Mouse (Mus musculus): ENCODE measurements around the gene Nod2. TPM values are rescaled to one million over a fixed set of nuclear protein-coding genes. Genes with fewer than 3 reads are reported as not detected.

Nod2 gene
- polyA plus RNA-seq, 1 experiment from 2014 or later: 0.21 TPM

DNA sequence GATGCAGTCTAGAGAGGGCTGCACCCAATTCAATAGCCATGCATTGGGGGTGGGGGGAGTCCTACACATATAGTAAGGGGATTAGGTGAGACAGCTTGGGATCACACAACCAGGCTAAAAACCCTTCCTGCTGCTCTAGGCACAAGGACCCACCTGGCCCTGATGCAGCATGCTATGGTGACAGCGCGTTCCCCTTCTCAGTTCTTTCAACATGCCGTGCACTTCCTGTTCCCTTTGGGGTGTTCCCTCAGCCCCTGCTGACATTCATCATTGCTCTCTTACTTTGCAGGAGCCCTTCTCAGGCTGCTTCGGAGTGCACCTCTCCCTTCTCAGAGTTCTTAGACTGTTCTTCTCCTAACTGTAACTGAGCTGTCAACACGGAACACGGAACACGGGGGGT is 47.2 kb downstream of the Nod2 start:
- WGBS: 50% methylated on average over 7 of the region's 7 CpGs
- ATAC-seq (ENCODE audit: low read depth): no peak
- Histone ChIP-seq H3K36me3 (ENCODE audit: control insufficient read depth, insufficient read depth, low read length) (no peaks in the 10 kb centered on the region), H3K9ac (ENCODE audit: low read length) (no peak overlapping the region), H3K27me3 (ENCODE audit: control insufficient read depth, insufficient read depth, low read depth, low read length) (no peaks in the 10 kb centered on the region), H3K4me3 (ENCODE audit: low read length) (no peak overlapping the region), H3K27ac (ENCODE audit: low read length) (no peak overlapping the region), H3K4me2 (ENCODE audit: low read depth, low read length) (no peak overlapping the region), H3K4me1 (replicated peaks; ENCODE audit: control insufficient read depth, insufficient read depth, low read length) (peaks cover 13% of the 10 kb centered on the region), H3K9me3 (ENCODE audit: control insufficient read depth, low read length) (no peaks in the 10 kb centered on the region)

DNA sequence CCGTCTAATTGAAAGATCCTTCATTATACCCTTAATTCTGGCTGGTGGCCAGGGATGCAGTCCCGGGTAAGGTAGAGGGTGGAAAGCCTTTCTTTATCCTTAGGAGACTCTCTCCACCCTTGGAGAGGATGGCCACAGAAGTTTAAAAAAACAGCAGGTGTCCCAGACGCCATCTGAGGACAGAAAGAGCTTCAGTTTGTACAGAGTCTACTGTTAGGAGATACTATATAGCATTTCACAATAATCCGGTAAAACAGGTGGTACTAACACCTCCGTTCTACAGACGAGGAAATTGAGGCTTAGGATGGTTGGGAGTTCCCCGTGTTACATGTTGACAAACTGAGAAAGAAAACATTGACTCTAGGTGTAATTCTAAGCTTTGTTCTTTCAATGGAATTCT is 49.1 kb downstream of the Nod2 start:
- Histone ChIP-seq H3K4me1 (replicated peaks; ENCODE audit: control insufficient read depth, insufficient read depth, low read length) (peaks cover 13% of the 10 kb centered on the region), H3K27me3 (ENCODE audit: control insufficient read depth, insufficient read depth, low read depth, low read length) (no peaks in the 10 kb centered on the region), H3K4me3 (ENCODE audit: low read length) (peak overlapping the region; percentile 49), H3K36me3 (ENCODE audit: control insufficient read depth, insufficient read depth, low read length) (no peaks in the 10 kb centered on the region), H3K4me2 (ENCODE audit: low read depth, low read length) (peak overlapping the region; percentile 72), H3K27ac (ENCODE audit: low read length) (no peak overlapping the region), H3K9me3 (ENCODE audit: control insufficient read depth, low read length) (no peaks in the 10 kb centered on the region), H3K9ac (ENCODE audit: low read length) (peak overlapping the region; percentile 47; the same call in 1 of the 2 replicates)
- WGBS: 14% methylated on average over 7 of the region's 7 CpGs
- peak; percentile 10; the same call in 1 of the 2 replicates for ATAC-seq (ENCODE audit: low read depth)

DNA sequence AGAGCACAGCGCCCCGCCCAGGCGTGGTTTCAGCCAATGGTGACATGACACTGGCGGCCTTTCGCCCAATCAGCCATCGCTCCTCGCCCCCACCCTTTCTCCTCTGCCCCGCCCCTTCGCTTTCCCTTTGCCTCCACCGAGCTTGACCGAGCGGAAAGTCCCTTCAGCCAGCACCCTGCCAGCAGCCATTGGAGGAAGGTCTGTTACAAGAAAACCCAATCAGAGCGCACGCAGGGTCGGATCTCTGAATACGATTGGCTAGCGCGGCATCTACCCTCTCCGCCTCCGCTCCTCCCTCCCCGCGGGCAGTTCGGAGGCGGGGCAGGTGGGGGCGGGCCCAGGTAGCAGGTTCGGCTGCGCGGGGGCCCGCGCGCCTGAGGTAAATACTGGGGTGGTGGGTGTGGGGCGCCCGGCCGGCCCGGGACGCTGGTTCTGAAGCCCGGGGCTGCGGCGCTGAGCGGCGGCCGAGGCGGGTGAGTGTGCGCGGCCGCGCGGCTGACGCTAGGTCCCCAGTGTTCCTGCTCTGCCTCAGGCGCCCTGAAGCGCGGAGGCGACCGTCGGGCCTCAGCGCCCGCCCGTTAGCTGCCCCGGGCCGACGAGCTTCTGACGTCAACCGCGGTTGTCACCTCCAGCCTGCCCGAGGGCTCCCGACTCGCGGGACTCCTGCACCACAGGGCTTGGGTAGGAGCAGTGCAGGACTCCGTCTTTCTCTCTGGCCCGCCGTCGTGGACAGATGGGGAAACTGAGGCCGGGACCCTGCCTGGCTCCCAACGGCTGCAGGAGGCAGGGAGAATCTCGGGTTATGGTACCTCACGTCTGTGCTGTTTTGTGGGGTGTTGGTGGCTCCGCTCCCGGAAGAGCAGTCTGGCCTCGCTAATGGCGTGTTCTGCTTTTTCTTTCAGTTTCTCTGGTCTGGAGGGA is 49.9 kb downstream of the Nod2 start, which contains the start of gene Cyld:
Gene Cyld (plus strand): TSS at position 308 of the 921 bp plus-strand sequence.
- WGBS: under 1% methylated on average over 80 of the region's 80 CpGs

DNA sequence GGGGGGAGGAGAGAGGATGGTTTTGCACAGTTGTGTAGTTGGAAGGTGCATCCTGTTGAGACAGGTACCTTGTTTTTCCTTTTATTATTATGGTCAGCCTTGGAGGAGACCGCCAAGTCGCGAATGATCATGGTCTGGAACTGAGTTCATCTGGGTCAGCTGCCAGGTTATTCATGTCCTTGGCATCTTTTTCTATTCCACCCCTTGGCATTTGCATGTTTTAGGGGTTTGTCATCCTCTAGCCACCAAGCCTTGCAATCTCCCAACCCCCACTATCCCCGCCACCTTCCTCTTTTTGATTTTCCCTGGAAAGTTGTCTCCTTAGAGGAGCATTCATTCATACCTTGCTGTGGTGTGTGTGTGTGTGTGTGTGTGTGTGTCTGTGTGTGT is 50.5 kb downstream of the Nod2 start:
- Histone ChIP-seq H3K9ac (ENCODE audit: low read length) (peak overlapping the region; percentile 94), H3K9me3 (ENCODE audit: control insufficient read depth, low read length) (no peaks in the 10 kb centered on the region), H3K27ac (ENCODE audit: low read length) (peak overlapping the region; percentile 83), H3K4me1 (replicated peaks; ENCODE audit: control insufficient read depth, insufficient read depth, low read length) (peaks cover 10% of the 10 kb centered on the region), H3K4me3 (ENCODE audit: low read length) (peak overlapping the region; percentile 100), H3K27me3 (ENCODE audit: control insufficient read depth, insufficient read depth, low read depth, low read length) (no peaks in the 10 kb centered on the region), H3K36me3 (ENCODE audit: control insufficient read depth, insufficient read depth, low read length) (no peaks in the 10 kb centered on the region), H3K4me2 (ENCODE audit: low read depth, low read length) (peak overlapping the region; percentile 75)
- WGBS: 16% methylated on average over 4 of the region's 4 CpGs
- no peak for ATAC-seq (ENCODE audit: low read depth)

More for the DNA sequence above, 49.9 kb downstream of the Nod2 start, which contains the start of gene Cyld:
- Histone ChIP-seq H3K27ac (ENCODE audit: low read length) (peak within 1 kb of the TSS; percentile 83), H3K27me3 (ENCODE audit: control insufficient read depth, insufficient read depth, low read depth, low read length) (no peaks in the 10 kb centered on the region), H3K4me2 (ENCODE audit: low read depth, low read length) (peak within 1 kb of the TSS; percentile 75), H3K4me3 (ENCODE audit: low read length) (peak within 1 kb of the TSS; percentile 100), H3K4me1 (replicated peaks; ENCODE audit: control insufficient read depth, insufficient read depth, low read length) (peaks cover 12% of the 10 kb centered on the region), H3K9me3 (ENCODE audit: control insufficient read depth, low read length) (no peaks in the 10 kb centered on the region), H3K36me3 (ENCODE audit: control insufficient read depth, insufficient read depth, low read length) (no peaks in the 10 kb centered on the region), H3K9ac (ENCODE audit: low read length) (peak within 1 kb of the TSS; percentile 94)
- ATAC-seq (ENCODE audit: low read depth): peak; percentile 99

DNA sequence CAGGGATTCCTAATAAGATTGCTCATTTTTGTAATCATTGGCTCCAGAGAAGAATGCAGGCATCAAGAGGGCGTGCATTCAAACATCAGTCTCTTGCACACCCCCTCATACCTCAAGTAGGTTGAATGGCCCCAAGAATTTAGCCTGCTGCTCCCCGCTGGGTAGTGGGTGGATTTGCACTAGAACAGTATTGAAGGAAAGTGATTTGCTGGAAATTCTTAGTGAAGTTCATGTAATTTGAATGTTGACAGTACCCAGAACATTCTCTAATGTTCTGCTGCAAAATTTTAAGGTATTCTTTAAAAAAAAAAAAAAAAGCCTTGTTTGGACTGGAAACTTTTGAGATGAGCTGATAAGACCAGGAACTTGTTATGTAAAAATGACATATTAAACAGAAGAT is 50.9 kb downstream of the Nod2 start:
- Histone ChIP-seq H3K9ac (ENCODE audit: low read length) (peak overlapping the region; percentile 94), H3K9me3 (ENCODE audit: control insufficient read depth, low read length) (no peaks in the 10 kb centered on the region), H3K4me2 (ENCODE audit: low read depth, low read length) (peak overlapping the region; percentile 75), H3K4me1 (replicated peaks; ENCODE audit: control insufficient read depth, insufficient read depth, low read length) (peaks cover 10% of the 10 kb centered on the region), H3K27me3 (ENCODE audit: control insufficient read depth, insufficient read depth, low read depth, low read length) (no peaks in the 10 kb centered on the region), H3K4me3 (ENCODE audit: low read length) (peak overlapping the region; percentile 100), H3K36me3 (ENCODE audit: control insufficient read depth, insufficient read depth, low read length) (no peaks in the 10 kb centered on the region), H3K27ac (ENCODE audit: low read length) (no peak overlapping the region)
- WGBS: 33% methylated on average over 2 of the region's 2 CpGs
- no peak for ATAC-seq (ENCODE audit: low read depth)

DNA sequence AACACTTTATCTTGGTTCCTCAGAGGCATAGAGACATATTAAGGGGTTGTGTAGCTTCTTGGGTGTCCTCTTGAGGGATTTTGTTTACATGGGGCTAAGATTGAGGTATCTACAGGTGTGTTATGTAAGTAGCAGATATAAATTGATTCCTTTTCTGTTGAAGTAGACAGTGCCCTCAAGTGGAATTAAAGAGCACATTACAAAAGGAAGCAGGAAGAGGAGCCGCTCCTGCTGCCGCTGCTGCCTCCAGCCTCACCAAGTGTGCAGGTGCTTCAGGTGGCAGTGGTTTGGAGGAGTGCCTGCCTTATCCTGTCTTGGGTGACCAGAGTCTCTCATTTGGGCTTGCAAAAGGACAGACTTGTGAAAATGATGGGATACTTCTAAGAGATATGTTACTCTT is 54.5 kb downstream of the Nod2 start:
- H3K36me3 ChIP-seq (ENCODE audit: control insufficient read depth, insufficient read depth, low read length): no peaks in the 10 kb centered on the region
- ATAC-seq (ENCODE audit: low read depth): no peak
- H3K4me3 ChIP-seq (ENCODE audit: low read length): no peak overlapping the region
- 22% methylated on average over 2 of the region's 2 CpGs for WGBS
- peaks cover 6% of the 10 kb centered on the region for H3K4me1 ChIP-seq (replicated peaks; ENCODE audit: control insufficient read depth, insufficient read depth, low read length)
- H3K27ac ChIP-seq (ENCODE audit: low read length): no peak overlapping the region
- no peak overlapping the region for H3K4me2 ChIP-seq (ENCODE audit: low read depth, low read length)
- no peaks in the 10 kb centered on the region for H3K9me3 ChIP-seq (ENCODE audit: control insufficient read depth, low read length)
- H3K9ac ChIP-seq (ENCODE audit: low read length): no peak overlapping the region
- H3K27me3 ChIP-seq (ENCODE audit: control insufficient read depth, insufficient read depth, low read depth, low read length): no peaks in the 10 kb centered on the region

DNA sequence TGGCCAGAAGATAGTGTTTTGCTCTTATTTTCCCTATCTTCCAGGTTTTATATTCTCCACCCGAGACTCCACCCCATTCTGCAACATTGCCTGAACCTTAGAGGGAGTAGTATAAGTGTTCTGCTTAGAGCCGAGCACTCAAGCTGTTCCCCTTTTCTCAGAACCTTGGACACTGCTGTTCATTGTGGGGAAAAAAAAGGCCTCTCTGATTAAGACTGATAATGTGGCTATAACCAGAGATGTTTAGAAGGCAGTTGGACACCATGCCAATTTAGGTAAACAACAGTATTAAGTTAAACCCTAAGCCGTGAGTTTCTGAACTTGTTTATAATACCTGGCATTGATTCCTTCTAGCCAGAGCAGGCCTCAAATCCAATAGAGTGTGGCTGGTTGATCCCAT is 55.7 kb downstream of the Nod2 start:
- Histone ChIP-seq H3K27me3 (ENCODE audit: control insufficient read depth, insufficient read depth, low read depth, low read length) (no peaks in the 10 kb centered on the region), H3K27ac (ENCODE audit: low read length) (no peak overlapping the region), H3K9me3 (ENCODE audit: control insufficient read depth, low read length) (no peaks in the 10 kb centered on the region), H3K4me1 (replicated peaks; ENCODE audit: control insufficient read depth, insufficient read depth, low read length) (peaks cover 3% of the 10 kb centered on the region), H3K4me3 (ENCODE audit: low read length) (no peak overlapping the region), H3K9ac (ENCODE audit: low read length) (no peak overlapping the region), H3K36me3 (ENCODE audit: control insufficient read depth, insufficient read depth, low read length) (0 out of 2 replicates have a peak, but pooled peaks cover under 1% of the 10 kb centered on the region), H3K4me2 (ENCODE audit: low read depth, low read length) (no peak overlapping the region)
- 70% methylated on average over 3 of the region's 3 CpGs for WGBS
- no peak for ATAC-seq (ENCODE audit: low read depth)

DNA sequence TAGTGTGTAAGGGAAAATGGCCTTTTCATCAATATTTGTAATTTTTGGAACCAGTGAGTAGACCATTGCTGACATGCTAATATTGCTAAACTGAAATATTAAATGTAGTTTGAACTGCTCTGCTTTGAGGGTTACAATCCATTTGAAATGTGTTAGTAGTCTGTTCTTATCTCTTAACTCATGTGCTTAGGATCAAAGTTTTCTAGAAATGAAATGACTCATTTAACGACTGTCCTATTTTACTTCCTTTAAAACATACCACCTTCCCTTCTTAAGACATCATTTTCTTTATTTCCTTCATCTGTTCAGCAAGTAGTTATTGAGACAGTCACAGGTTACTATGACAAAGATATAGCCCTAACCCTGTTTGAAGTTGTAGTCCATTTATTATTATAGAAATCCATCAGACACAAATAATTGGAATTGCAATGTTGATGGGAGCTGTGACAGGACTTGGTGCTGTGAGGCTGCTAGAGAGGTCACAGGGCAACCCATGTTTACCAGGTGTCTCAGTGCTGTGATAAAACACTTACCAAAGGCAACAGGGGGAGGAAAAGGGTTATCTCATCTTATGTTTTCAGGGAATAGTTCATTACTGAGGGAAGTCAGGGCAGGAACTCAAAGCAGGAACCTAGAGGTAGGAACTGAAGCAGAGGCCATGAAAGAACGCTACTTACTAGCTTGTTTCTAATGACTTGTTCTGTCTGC is 76.3 kb downstream of the Nod2 start:
- peaks cover 6% of the 10 kb centered on the region; the same call in 1 of the 2 replicates for H3K36me3 ChIP-seq (ENCODE audit: control insufficient read depth, insufficient read depth, low read length)
- 96% methylated on average over 2 of the region's 2 CpGs for WGBS

More for the DNA sequence above, 76.3 kb downstream of the Nod2 start:
- Histone ChIP-seq H3K9me3 (ENCODE audit: control insufficient read depth, low read length) (no peaks in the 10 kb centered on the region), H3K4me2 (ENCODE audit: low read depth, low read length) (no peak overlapping the region), H3K9ac (ENCODE audit: low read length) (no peak overlapping the region), H3K27ac (ENCODE audit: low read length) (no peak overlapping the region), H3K4me3 (ENCODE audit: low read length) (no peak overlapping the region), H3K4me1 (replicated peaks; ENCODE audit: control insufficient read depth, insufficient read depth, low read length) (no peaks in the 10 kb centered on the region), H3K27me3 (ENCODE audit: control insufficient read depth, insufficient read depth, low read depth, low read length) (no peaks in the 10 kb centered on the region)
- ATAC-seq (ENCODE audit: low read depth): no peak

Measured in lung, embryonic 16.5 days (tissue).